Mouse (Mus musculus): ENCODE measurements around the gene Plvap. TPM values are rescaled to one million over a fixed set of nuclear protein-coding genes. Genes with fewer than 3 reads are reported as not detected.
A peak's percentile ranks its signal among the peaks of the same experiment; 100 is the strongest.

Gene Plvap
- total and polyA plus RNA-seq, 3 experiments: 22.1 to 42.9 (median 28.3) TPM

GRCm38 (mm10) chr8:71474785-71475701 lies 36.5 kb downstream of the Plvap start:
- no peak overlapping the region for H3K9ac ChIP-seq (ENCODE audit: low read depth, low read length)
- TF ChIP-seq EP300 (IDR thresholded peaks at IDR 0.05; ENCODE audit: insufficient read depth, low read depth, low read length): no peak
- no peak for TF ChIP-seq CTCF (IDR thresholded peaks at IDR 0.05)
- no peak for TF ChIP-seq POLR2A (IDR thresholded peaks at IDR 0.05; ENCODE audit: insufficient read depth, low read depth, low read length)
- no peaks in the 10 kb centered on the region for H3K27me3 ChIP-seq (ENCODE audit: control insufficient read depth, insufficient read depth, low read length)
- no peaks in the 10 kb centered on the region for H3K36me3 ChIP-seq (ENCODE audit: control insufficient read depth, insufficient read depth, low read length)
- H3K79me2 ChIP-seq (replicated peaks; ENCODE audit: control insufficient read depth, insufficient read depth, low read length): no peaks in the 10 kb centered on the region; the same call in 1 of the 2 replicates
- H3K4me3 ChIP-seq: no peak overlapping the region
- DNase-seq: peak in 1 of 2 experiments; percentile 21
- WGBS: 89% methylated on average over 25 of the region's 25 CpGs
- peaks cover 6% of the 10 kb centered on the region for H3K4me1 ChIP-seq (ENCODE audit: control insufficient read depth, insufficient read depth, low read length)
- intact Hi-C loops (cut with DNase I): no loop called here
- no peak overlapping the region for H3K27ac ChIP-seq

- peak in 1 of 2 experiments; percentile 17 for DNase-seq
- intact Hi-C loops (cut with DNase I): no loop called here
- Histone ChIP-seq H3K4me3 (no peak overlapping the region), H3K9ac (ENCODE audit: low read depth, low read length) (no peak overlapping the region), H3K36me3 (ENCODE audit: control insufficient read depth, insufficient read depth, low read length) (no peaks in the 10 kb centered on the region), H3K27me3 (ENCODE audit: control insufficient read depth, insufficient read depth, low read length) (no peaks in the 10 kb centered on the region), H3K4me1 (ENCODE audit: control insufficient read depth, insufficient read depth, low read length) (peaks cover 10% of the 10 kb centered on the region), H3K79me2 (replicated peaks; ENCODE audit: control insufficient read depth, insufficient read depth, low read length) (peaks cover 1% of the 10 kb centered on the region; the same call in 1 of the 2 replicates), H3K27ac (no peak overlapping the region)
- TF ChIP-seq POLR2A (IDR thresholded peaks at IDR 0.05; ENCODE audit: insufficient read depth, low read depth, low read length) (no peak), EP300 (IDR thresholded peaks at IDR 0.05; ENCODE audit: insufficient read depth, low read depth, low read length) (no peak), CTCF (IDR thresholded peaks at IDR 0.05) (no peak)
- 93% methylated on average over 18 of the region's 18 CpGs for WGBS
These were observed 37.2 kb downstream of the Plvap start for GRCm38 (mm10) chr8:71474344-71474743.

GRCm38 (mm10) chr8:71472601-71473386 lies 38.8 kb downstream of the Plvap start:
- peak in 1 of 2 experiments; percentile 18 for DNase-seq
- H3K79me2 ChIP-seq (replicated peaks; ENCODE audit: control insufficient read depth, insufficient read depth, low read length): peaks cover 3% of the 10 kb centered on the region; the same call in 1 of the 2 replicates
- H3K9ac ChIP-seq (ENCODE audit: low read depth, low read length): no peak overlapping the region
- no peak overlapping the region for H3K4me3 ChIP-seq
- WGBS: 92% methylated on average over 8 of the region's 8 CpGs
- TF ChIP-seq CTCF (IDR thresholded peaks at IDR 0.05) (peak; percentile 40), EP300 (IDR thresholded peaks at IDR 0.05; ENCODE audit: insufficient read depth, low read depth, low read length) (no peak)
- H3K27ac ChIP-seq: no peak overlapping the region
- H3K4me1 ChIP-seq (ENCODE audit: control insufficient read depth, insufficient read depth, low read length): peaks cover 10% of the 10 kb centered on the region
- no peaks in the 10 kb centered on the region for H3K36me3 ChIP-seq (ENCODE audit: control insufficient read depth, insufficient read depth, low read length)
- intact Hi-C loops (cut with DNase I): no loop called here
- no peaks in the 10 kb centered on the region for H3K27me3 ChIP-seq (ENCODE audit: control insufficient read depth, insufficient read depth, low read length)

GRCm38 (mm10) chr8:71471861-71472260 lies 39.7 kb downstream of the Plvap start:
- no peaks in the 10 kb centered on the region for H3K27me3 ChIP-seq (ENCODE audit: control insufficient read depth, insufficient read depth, low read length)
- H3K79me2 ChIP-seq (replicated peaks; ENCODE audit: control insufficient read depth, insufficient read depth, low read length): peaks cover 3% of the 10 kb centered on the region; the same call in 1 of the 2 replicates
- H3K4me1 ChIP-seq (ENCODE audit: control insufficient read depth, insufficient read depth, low read length): peaks cover 9% of the 10 kb centered on the region
- H3K36me3 ChIP-seq (ENCODE audit: control insufficient read depth, insufficient read depth, low read length): no peaks in the 10 kb centered on the region
- H3K9ac ChIP-seq (ENCODE audit: low read depth, low read length): no peak overlapping the region
- intact Hi-C loops (cut with DNase I): no loop called here
- TF ChIP-seq CTCF (IDR thresholded peaks at IDR 0.05) (no peak), EP300 (IDR thresholded peaks at IDR 0.05; ENCODE audit: insufficient read depth, low read depth, low read length) (no peak), POLR2A (IDR thresholded peaks at IDR 0.05; ENCODE audit: insufficient read depth, low read depth, low read length) (no peak)
- DNase-seq: no peak
- H3K4me3 ChIP-seq: no peak overlapping the region
- 95% methylated on average over 17 of the region's 17 CpGs for WGBS
- no peak overlapping the region for H3K27ac ChIP-seq

DNA sequence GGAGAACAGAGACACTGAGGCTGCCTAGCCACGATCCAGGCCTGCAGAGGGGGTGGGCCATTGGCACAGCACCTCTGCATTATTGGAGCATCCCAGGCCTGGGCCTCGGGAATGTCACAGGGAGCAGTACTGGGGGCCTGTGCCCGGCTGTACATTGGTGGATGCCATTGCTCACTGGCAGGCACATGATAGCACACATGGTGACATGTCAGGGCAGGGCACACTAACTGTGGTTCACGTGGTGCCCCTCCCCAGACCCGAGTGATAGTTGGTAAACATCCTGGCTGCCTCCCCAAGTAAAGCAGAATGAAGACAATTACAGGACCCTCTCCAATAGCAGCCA lies 40.7 kb downstream of the Plvap start:
- peaks cover 9% of the 10 kb centered on the region for H3K4me1 ChIP-seq (ENCODE audit: control insufficient read depth, insufficient read depth, low read length)
- no peaks in the 10 kb centered on the region for H3K27me3 ChIP-seq (ENCODE audit: control insufficient read depth, insufficient read depth, low read length)
- H3K9ac ChIP-seq (ENCODE audit: low read depth, low read length): no peak overlapping the region
- H3K79me2 ChIP-seq (replicated peaks; ENCODE audit: control insufficient read depth, insufficient read depth, low read length): peaks cover 3% of the 10 kb centered on the region; the same call in 1 of the 2 replicates
- 70% methylated on average over 5 of the region's 5 CpGs for WGBS
- H3K4me3 ChIP-seq: no peak overlapping the region
- TF ChIP-seq POLR2A (IDR thresholded peaks at IDR 0.05; ENCODE audit: insufficient read depth, low read depth, low read length) (no peak), EP300 (IDR thresholded peaks at IDR 0.05; ENCODE audit: insufficient read depth, low read depth, low read length) (no peak), CTCF (IDR thresholded peaks at IDR 0.05) (no peak)
- no peaks in the 10 kb centered on the region for H3K36me3 ChIP-seq (ENCODE audit: control insufficient read depth, insufficient read depth, low read length)
- no peak overlapping the region for H3K27ac ChIP-seq
- no peak for DNase-seq
- intact Hi-C loops (cut with DNase I): no loop called here
